Mouse (Mus musculus): ENCODE measurements at regions not wholly inside any gene's neighbourhood (a gene's known extent, or its start where the extent isn't known, plus 50 kb on each side); places are given as distances from the start of the nearest gene placed in this dataset.
A peak's percentile ranks its signal among the peaks of the same experiment; 100 is the strongest.

DNA sequence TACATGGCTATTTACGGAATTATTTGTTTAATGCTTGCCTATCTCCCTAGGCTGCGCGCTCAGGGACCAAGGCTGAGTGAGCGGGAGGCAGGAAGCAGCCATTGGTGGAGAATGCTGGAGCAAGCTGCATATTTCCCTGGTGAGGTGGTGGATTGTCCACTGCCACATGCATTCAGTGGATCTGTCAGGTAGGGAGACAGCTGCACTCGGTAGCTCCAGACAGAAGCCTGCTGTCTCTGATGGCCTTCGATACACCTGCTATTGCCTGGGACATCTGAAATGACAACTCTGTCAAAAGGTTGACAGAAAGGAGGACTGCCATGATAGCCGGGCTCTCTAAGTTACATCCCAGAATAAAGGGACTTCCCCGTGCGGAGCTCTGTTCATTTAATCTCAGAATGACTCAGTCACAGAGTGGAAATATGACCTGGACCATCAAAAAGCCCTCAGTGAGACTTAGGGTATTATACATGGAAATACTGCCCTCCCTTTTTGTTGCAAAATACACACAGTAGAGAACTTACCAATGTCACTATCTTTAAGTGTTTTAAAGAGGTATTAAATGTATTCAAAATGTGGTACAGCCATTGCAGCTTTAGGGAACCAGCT is 201.5 kb downstream of the Hhipl2 start:
- no peak for DNase-seq (ENCODE audit: low spot score in 2 of 2)

DNA sequence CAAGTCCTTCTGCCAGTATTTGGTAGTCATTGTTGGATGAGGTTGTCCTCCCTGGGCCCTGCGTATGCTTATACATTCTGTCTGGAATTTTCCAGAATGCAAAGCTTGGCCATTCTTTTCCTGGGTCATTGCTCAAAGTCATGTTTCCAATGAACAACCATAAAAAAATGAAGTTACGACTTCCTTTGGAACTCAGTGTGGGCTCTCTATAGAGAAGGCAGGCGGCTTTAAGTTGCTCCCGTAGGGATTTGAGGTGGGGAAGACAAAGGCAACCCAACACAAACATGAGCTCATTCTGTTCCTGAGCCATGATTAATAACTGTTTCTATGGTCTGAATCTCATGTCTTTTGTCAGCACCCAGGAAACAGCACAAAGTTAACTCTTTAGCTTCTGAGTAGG is 204.3 kb downstream of the Hhipl2 start:
- DNase-seq (ENCODE audit: low spot score in 2 of 2) = no peak

GRCm38 (mm10) chr1:183624266-183624665 is 206.3 kb downstream of the Hhipl2 start:
- DNase-seq (ENCODE audit: low spot score in 2 of 2) = no peak

DNA sequence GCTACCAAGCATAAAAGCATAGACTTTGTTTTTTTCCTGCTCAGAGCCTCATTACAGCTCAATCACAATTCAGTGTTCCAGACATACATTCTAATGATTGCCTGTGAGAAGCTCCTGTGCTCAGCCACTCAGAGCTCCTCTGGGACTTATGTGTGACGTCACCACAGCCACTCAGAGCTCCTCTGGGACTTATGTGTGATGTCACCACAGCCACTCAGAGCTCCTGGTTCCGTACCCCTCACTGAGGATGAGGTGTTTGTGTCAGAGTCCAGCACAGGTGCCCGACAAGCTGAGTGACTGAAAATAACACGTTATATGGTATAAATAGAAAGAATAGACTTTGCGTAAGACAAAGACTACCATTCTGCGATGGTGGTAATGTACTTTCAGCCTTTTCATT is 215.8 kb downstream of the Hhipl2 start:
- DNase-seq (ENCODE audit: low spot score in 2 of 2) = no peak

- DNase-seq (ENCODE audit: low spot score in 2 of 2) = no peak
Measured at GRCm38 (mm10) chr1:183634836-183635235, 216.8 kb downstream of the Hhipl2 start.

DNA sequence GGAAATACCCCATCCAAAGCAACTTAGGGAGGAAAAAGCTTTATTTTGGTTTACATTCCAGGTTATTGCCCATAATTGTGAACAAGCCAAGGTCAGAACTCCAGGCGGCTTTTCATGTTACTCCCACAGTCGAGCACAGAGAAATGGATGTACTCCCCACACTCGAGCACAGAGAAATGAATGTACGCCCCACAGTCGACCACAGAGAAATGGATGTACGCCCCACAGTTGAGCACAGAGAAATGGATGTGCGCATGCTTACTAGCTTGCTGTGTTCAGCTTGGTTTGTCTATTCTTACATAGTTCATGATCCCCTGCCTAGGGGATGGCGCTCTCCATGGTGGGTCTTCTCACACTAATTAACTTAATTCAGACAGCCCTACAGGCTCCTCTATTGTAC is 219.2 kb downstream of the Hhipl2 start:
- DNase-seq (ENCODE audit: low spot score in 2 of 2) = no peak

GRCm38 (mm10) chr1:183639332-183639731 is 221.3 kb downstream of the Hhipl2 start:
- DNase-seq (ENCODE audit: low spot score in 2 of 2) = no peak

DNA sequence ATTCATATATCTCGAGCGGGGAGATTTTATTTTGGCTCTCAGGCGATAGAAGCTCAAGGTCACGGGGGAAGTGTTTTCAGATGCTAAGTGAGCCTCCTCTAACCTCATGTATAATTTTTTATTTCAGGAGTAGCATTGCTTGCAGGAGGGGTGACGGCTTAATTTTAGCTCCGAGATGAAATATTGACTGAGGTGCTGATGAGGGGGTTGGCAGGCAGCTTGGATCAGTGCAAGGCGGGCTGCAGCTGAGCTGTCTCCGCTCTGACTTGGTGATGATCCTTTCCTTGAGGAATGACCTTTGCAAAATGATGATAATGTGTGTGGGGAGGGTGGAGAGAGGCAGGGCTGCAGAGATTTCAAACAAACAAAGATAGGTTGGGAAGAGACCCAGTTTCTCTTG is 222.6 kb downstream of the Hhipl2 start:
- DNase-seq (ENCODE audit: low spot score in 2 of 2) = no peak

DNA sequence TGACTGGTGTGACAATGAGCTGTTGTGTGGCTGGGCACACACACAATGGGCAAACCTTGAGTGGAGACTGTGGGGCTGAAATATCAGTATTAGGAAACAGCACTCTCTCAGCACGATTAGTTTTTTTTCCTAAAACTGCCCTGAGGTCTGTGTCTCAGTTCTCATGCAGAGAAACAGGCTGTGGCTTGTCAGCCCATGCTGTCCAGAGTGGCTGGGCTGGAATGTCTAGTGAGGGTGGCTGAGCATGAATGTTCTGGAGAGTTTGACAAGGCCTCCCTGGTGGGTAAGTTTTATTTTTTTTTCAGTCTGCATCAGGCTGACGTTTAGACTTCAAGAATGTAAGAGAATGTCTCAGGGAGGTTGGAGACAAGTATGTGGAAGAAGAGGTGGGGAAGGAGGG is 226.0 kb downstream of the Hhipl2 start:
- no peak for DNase-seq (ENCODE audit: low spot score in 2 of 2)

DNA sequence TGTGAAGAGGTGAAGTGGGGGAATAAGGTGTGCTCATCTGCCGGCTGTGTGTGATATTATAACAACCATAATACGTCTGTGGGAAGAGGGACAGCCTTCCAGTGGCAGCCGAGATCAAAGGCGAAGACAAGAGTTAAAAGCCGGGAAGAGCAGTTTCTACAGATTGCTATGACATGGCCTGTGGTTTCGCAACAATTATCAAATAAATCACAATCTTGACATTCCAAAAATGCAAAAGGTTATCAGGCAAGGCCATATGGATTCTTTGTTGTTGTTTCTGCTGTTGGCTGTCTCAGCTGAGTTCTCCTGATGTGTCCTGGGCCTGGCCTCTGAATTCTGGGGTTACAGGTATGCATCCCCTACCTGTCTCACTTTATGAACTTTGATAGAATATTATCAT is 235.9 kb downstream of the Hhipl2 start:
- no peak for DNase-seq (ENCODE audit: low spot score in 2 of 2)

- peak in 1 of 2 experiments; percentile 52 for DNase-seq (ENCODE audit: low spot score in 2 of 2)
Measured at GRCm38 (mm10) chr1:183657043-183657442, 239.0 kb downstream of the Hhipl2 start.

DNA sequence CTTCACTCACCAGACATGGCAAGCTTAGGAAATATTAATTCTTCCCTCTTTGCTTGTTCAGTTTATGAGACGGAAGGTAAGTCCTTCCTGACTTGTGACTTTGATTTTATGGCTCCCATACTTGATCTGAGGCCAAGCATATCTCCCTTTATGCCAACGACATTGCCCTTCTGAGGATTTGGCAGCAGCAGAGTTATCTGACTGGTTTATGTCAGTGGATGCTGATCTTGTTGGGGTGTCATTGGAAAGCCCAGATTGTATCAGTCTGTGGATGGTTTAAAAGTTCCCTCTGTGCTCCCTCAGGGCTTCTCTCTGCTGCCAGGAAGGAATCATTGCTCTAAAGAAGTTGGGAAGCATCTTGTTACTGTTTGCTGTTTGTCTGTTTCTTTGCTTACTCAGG is 242.5 kb downstream of the Hhipl2 start:
- no peak for DNase-seq (ENCODE audit: low spot score in 2 of 2)

- DNase-seq (ENCODE audit: low spot score in 2 of 2) = no peak
Measured at GRCm38 (mm10) chr1:183662369-183663043, 244.5 kb downstream of the Hhipl2 start.

DNA sequence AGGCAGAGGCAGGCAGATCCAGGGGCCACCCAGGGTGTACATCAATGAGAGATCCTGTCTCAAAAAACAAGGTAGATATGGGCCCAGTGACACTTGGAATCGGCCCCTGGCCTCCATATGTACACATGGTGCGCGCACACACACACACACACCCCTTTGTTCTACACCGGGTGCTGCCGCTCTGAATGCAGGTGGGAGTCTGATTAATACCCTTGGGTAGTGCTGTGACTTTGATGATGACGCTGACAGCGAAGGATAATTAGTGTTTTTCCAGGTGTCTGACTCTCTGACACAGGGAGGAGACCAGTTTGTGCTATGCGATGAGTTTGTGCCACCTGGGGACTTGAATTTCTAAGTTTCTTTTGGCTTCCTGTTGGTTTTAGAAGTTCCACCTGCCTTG is 251.3 kb downstream of the Hhipl2 start:
- no peak for DNase-seq (ENCODE audit: low spot score in 2 of 2)

DNA sequence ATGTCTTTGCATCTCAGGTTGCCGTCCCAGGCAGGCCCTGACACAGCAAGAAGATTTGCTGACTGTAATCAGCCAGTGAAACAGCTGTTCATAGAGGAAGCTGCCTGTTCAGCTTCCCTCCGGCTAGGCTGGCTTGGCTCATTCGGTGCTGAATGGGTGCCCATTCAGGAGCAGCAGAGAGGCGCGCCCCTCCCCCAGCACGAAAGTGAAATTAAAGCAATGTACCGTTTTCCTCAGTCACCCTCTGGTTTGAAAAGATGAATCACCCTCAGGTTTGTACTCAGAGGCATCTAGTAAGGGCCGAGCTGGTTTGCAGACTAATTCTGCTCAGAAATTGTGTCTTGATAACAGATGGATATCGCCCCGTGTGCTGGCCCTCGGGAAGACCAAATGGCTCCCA is 251.7 kb downstream of the Hhipl2 start:
- peak in 1 of 2 experiments; percentile 31 for DNase-seq (ENCODE audit: low spot score in 2 of 2)

GRCm38 (mm10) chr1:183670542-183670941 is 252.5 kb downstream of the Hhipl2 start:
- DNase-seq (ENCODE audit: low spot score in 2 of 2) = no peak

DNA sequence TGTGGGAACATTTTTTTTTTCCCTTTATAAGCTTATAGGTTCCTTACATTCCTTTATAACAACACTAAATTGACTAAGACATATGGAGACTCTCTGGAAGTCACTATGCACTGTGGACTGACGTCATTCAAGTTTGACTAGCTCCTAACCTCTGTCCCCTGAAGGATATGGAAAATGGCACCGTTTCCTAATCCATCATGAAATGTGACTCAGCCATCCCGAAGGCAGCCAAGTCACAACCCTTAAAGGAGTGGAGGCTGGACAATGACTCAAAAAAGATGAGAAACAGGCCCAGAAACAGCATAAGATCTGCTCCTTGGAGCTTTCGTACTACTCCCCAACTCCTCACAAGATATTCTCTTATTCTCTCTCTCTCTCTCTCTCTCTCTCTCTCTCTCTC is 253.5 kb downstream of the Hhipl2 start:
- DNase-seq (ENCODE audit: low spot score in 2 of 2) = no peak

GRCm38 (mm10) chr1:183672521-183672920 is 254.5 kb downstream of the Hhipl2 start:
- no peak for DNase-seq (ENCODE audit: low spot score in 2 of 2)

DNA sequence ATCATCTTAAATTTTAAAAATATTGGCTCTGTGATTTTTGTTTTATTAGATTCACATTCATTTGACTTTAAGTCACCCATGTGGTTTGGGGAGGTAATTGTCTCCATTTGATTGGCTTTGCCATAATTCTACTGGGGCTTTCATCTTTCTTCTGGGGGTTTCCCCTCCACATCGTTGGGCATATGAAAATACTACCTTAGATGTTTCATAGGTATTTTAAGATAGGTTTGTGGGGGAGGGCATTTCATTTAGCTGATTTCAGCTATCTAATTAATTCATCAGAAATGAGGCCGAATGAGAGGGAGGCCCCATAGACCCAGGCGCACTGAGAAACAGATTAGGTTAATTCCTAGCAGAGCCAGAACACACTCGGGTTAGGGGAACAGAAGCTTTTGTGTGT is 259.6 kb downstream of the Hhipl2 start:
- no peak for DNase-seq (ENCODE audit: low spot score in 2 of 2)

- peak; percentile 24 to 61 for DNase-seq (ENCODE audit: low spot score in 2 of 2)
Measured at GRCm38 (mm10) chr1:183679949-183680348, 261.9 kb downstream of the Hhipl2 start.

DNA sequence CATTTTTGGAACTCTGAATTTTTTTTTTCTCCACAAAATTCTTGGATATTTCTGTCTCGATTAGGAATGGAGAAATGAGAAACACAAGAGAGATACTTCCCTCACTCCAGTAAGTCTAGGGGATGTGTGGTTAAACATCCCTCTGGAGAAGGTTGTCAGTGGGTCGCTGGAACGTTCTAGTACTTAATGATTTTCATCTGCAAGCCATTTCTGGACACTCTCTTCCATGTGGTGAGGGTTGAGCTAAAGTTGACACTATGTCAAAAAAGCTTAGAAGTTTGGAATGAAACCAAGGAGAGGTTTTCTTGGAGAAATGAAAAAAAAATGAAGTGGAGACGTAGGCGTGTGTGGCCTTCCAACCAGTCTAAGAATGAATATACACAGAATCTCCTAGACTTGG is 268.0 kb downstream of the Hhipl2 start:
- DNase-seq (ENCODE audit: low spot score in 2 of 2) = no peak

DNA sequence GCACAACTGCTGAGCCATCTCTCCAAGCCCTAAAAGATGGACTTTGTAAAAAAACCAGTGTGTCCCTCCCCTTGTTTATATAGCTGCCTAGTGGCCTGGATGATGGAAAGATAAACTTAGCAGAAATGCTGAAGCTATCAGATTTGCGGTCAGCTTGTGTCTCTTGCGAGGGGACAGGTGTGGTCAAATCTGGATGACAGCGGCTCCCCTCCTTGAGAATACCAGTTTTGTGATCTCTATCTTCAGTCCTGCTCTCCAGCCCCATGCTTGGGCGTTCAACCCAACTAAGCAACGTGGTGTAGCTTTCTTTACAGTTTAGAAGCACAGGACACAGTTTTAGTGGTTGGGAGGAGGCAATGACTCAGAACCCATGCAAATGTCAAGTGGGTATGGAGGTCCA is 274.7 kb downstream of the Hhipl2 start:
- no peak for DNase-seq (ENCODE audit: low spot score in 2 of 2)

- no peak for DNase-seq (ENCODE audit: low spot score in 2 of 2)
Measured at GRCm38 (mm10) chr1:183699284-183699683, 281.3 kb downstream of the Hhipl2 start.

Data from gastrocnemius, postnatal 4 days (tissue).